Mouse (Mus musculus): Measurements from ENCODE around the gene Dtx3.

- TF ChIP-seq CTCF (IDR thresholded peaks at IDR 0.05; ENCODE audit: borderline replicate concordance, insufficient read depth, low read length) (no peak), POLR2A (IDR thresholded peaks at IDR 0.05; ENCODE audit: low read depth, low read length) (no peak)
These were observed 41.0 kb upstream of the Dtx3 start for GRCm38 (mm10) chr10:127236541-127236940.
